Mouse (Mus musculus) kidney, adult 18-20 months (tissue): ENCODE results near the gene Aars2.

Experiments
- DNase-seq: peaks from one replicate; pipeline ENCODE4 v3.0.0; 2021

Gene Aars2

GRCm38 (mm10) chr17:45544001-45544872 is 37.6 kb downstream of the Aars2 start:
- DNase-seq = no peak

GRCm38 (mm10) chr17:45544873-45545277 is 38.2 kb downstream of the Aars2 start:
- no peak for DNase-seq

- DNase-seq = no peak
Observed at GRCm38 (mm10) chr17:45545278-45545961, 38.8 kb downstream of the Aars2 start.

GRCm38 (mm10) chr17:45546941-45547340 is 40.3 kb downstream of the Aars2 start:
- DNase-seq = no peak

- DNase-seq = no peak
Observed at GRCm38 (mm10) chr17:45547461-45548190, 41.0 kb downstream of the Aars2 start.

- no peak for DNase-seq
Observed at GRCm38 (mm10) chr17:45548541-45549512, 42.2 kb downstream of the Aars2 start.

GRCm38 (mm10) chr17:45549617-45550181 is 43.1 kb downstream of the Aars2 start, which contains the start of gene Tmem151b:
TSS of gene Tmem151b (minus strand) at chr17:45549677.
- DNase-seq = no peak

- no peak for DNase-seq
Observed at GRCm38 (mm10) chr17:45550253-45550652, 43.6 kb downstream of the Aars2 start.

GRCm38 (mm10) chr17:45551249-45551796 is 44.7 kb downstream of the Aars2 start:
- DNase-seq = no peak

GRCm38 (mm10) chr17:45551816-45552451 is 45.3 kb downstream of the Aars2 start:
- peak; percentile 87 for DNase-seq

GRCm38 (mm10) chr17:45553065-45553464 is 46.4 kb downstream of the Aars2 start:
- DNase-seq = no peak

- DNase-seq = no peak
Observed at GRCm38 (mm10) chr17:45554420-45554819, 47.8 kb downstream of the Aars2 start.

GRCm38 (mm10) chr17:45555452-45556106 is 48.9 kb downstream of the Aars2 start, which contains the start of gene Nfkbie:
TSS of gene Nfkbie (plus strand) at chr17:45555703.
- DNase-seq = peak; percentile 98

GRCm38 (mm10) chr17:45556107-45556489 is 49.5 kb downstream of the Aars2 start:
- DNase-seq = no peak

GRCm38 (mm10) chr17:45556514-45557245 is 50.0 kb downstream of the Aars2 start:
- DNase-seq = no peak

GRCm38 (mm10) chr17:45557246-45557824 is 50.7 kb downstream of the Aars2 start:
- DNase-seq = no peak

- no peak for DNase-seq
Observed at GRCm38 (mm10) chr17:45557998-45558862, 51.6 kb downstream of the Aars2 start.
